Mouse (Mus musculus): ENCODE data around the gene Pdgfb. TPM values are rescaled to one million over a fixed set of nuclear protein-coding genes. Genes with fewer than 3 reads are reported as not detected.

Pdgfb gene
- polyA plus RNA-seq, 1 experiment from 2014 or later: 3.4 TPM

DNA sequence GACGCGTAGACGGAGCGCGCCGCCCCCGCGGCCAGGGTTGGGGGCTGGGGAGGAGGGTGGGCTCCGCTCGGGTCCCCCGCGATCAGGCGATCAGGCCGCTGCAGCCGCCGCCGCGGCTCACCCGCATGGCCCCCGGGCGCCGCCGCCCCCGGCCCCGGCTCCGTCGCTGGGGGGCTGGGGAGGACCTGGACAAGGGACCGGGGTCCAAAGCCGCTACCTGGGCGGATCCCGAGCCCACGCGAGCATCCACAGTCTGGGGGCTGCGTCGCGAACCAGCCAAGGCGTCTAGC is 801 bp downstream of the Pdgfb start:
- Histone ChIP-seq H3K4me2 (ENCODE audit: low read depth, low read length) (peak overlapping the region; percentile 99), H3K9ac (ENCODE audit: low read length) (peak overlapping the region; percentile 88), H3K27me3 (ENCODE audit: control insufficient read depth, insufficient read depth, low read length) (peaks cover 43% of the 10 kb centered on the region), H3K4me1 (ENCODE audit: control insufficient read depth, insufficient read depth, low read length) (peaks cover 35% of the 10 kb centered on the region), H3K27ac (ENCODE audit: low read length) (peak overlapping the region; percentile 80), H3K4me3 (replicated peaks; ENCODE audit: low read length) (peak overlapping the region; percentile 70), H3K36me3 (ENCODE audit: control insufficient read depth, insufficient read depth, low read length) (no peaks in the 10 kb centered on the region), H3K9me3 (replicated peaks; ENCODE audit: control insufficient read depth, low read length) (no peaks in the 10 kb centered on the region)
- ATAC-seq (ENCODE audit: insufficient read depth, low FRiP score): no peak
- 1% methylated on average over 33 of the region's 37 CpGs for WGBS

DNA sequence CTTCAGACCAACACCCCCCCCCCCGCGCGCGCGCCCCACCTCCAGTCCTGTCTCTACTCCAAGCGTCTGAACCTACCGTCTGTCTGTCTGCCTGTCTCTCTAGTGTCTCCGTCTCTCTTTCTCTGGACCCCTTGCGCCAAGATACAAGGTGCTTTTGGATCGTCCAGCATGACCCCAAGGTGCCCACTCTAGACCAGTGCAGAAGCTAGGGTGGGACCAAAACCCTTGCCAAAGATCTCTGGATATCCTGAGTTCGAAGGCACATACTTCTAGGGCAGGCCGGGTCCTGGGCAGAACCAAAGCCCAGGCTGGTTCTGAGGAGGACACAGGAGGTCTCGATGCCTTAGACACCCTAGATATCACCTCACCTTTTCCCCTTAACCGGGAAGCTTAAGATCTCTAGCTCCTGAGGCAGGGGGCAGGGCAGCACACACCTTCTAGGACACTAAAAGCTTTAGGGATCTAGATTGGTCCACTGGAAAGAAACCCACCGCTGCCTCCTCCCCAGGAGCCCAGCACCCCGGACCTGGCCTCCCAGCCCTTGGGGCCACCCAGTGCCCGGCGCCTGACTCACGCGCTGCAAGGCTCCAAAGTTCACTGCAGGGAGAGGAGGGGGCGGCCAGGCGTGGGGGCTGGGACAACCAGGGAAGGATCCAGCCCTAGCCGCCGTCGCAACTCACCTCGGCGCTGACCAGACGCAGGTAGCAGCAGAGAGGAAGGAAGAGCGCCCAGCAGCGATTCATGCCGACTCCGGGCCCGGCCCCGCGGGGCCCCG is 1.3 kb downstream of the Pdgfb start:
- H3K27me3 ChIP-seq (ENCODE audit: control insufficient read depth, insufficient read depth, low read length): peaks cover 43% of the 10 kb centered on the region
- WGBS: 2% methylated on average over 34 of the region's 36 CpGs
- no peaks in the 10 kb centered on the region for H3K9me3 ChIP-seq (replicated peaks; ENCODE audit: control insufficient read depth, low read length)
- peak overlapping the region; percentile 80 for H3K27ac ChIP-seq (ENCODE audit: low read length)
- peak; percentile 45; the same call in 1 of the 2 replicates for ATAC-seq (ENCODE audit: insufficient read depth, low FRiP score)
- peaks cover 35% of the 10 kb centered on the region for H3K4me1 ChIP-seq (ENCODE audit: control insufficient read depth, insufficient read depth, low read length)
- H3K9ac ChIP-seq (ENCODE audit: low read length): peak overlapping the region; percentile 88
- peak overlapping the region; percentile 70 for H3K4me3 ChIP-seq (replicated peaks; ENCODE audit: low read length)
- H3K4me2 ChIP-seq (ENCODE audit: low read depth, low read length): peak overlapping the region; percentile 99
- H3K36me3 ChIP-seq (ENCODE audit: control insufficient read depth, insufficient read depth, low read length): no peaks in the 10 kb centered on the region

DNA sequence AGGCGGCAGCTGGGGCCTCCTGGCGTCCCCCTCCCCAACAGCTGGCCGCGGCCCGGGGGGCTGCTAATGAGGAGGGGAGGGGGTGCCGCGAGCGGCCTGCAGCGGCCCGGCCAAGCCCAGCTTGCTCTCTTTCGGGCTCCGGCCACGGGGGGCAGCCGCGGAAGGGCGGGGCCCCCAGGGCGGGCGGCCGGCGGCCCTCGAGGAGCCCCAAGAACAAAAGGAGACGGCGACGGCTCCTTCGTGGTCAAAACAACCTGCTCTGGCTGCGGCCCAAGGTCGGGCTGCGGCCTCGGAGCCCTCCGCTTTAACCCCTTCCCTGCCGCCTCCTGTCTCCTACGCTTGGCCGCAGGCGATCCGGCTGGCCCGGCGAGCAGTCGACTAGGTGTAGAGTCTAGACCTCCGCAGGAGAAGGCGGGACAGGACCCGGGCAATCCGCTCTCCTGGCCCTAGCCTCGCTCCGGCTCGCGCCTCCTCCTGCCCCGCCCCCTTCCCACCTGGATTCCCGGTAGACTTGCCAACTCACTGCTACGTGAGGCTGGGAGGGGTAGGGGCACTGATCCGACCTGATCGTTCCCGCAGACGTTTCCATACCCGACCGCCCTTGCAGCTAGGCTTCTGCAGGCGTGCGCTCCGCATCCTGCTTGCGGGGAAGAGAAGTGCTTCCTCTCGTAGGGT is 2.1 kb downstream of the Pdgfb start:
- Histone ChIP-seq H3K27me3 (ENCODE audit: control insufficient read depth, insufficient read depth, low read length) (peaks cover 43% of the 10 kb centered on the region), H3K27ac (ENCODE audit: low read length) (peak overlapping the region; percentile 80)
- WGBS: under 1% methylated on average over 60 of the region's 60 CpGs

DNA sequence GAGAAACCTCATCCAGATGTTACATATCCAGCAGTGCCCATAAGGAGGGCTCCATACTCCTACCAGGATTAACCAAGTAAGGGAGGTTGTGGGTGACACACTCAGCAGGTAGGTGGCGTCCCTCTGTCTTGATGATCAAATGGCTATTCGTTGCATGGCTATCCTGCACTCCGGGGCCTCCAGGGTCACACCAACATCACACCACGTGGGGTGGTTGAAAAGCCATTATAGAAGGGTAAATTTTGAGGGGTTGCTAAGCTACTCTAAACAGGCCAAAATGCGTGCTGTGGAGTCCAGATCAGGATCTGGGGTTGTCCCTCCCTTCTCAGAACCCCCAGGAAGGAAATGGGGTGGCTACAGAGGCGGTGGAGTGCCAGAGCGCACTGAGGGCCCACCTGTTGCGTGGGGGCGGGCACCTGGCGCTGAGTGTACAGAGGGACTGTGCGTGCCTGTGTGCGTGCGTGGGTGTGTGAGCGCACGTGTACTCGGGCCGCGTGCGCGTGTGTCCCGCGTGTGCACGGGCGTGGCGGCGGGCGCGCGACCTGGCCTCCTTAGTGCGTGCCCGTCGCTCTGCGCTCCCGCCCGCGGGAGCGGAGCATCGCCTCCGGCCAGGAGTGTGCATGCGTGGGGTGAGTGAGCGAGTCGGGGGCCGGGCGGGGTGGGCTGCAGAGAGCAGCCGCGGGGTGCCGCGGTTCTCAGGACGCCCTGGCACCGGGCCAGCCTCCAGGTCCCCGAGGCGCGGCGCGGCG is 2.8 kb downstream of the Pdgfb start:
- H3K36me3 ChIP-seq (ENCODE audit: control insufficient read depth, insufficient read depth, low read length): no peaks in the 10 kb centered on the region
- peaks cover 35% of the 10 kb centered on the region for H3K4me1 ChIP-seq (ENCODE audit: control insufficient read depth, insufficient read depth, low read length)
- no peaks in the 10 kb centered on the region for H3K9me3 ChIP-seq (replicated peaks; ENCODE audit: control insufficient read depth, low read length)
- H3K4me2 ChIP-seq (ENCODE audit: low read depth, low read length): peak overlapping the region; percentile 99
- H3K27me3 ChIP-seq (ENCODE audit: control insufficient read depth, insufficient read depth, low read length): peaks cover 43% of the 10 kb centered on the region
- peak overlapping the region; percentile 80 for H3K27ac ChIP-seq (ENCODE audit: low read length)
- WGBS: 1% methylated on average over 53 of the region's 56 CpGs
- no peak; the same call in 1 of the 2 replicates for ATAC-seq (ENCODE audit: insufficient read depth, low FRiP score)
- peak overlapping the region; percentile 70 for H3K4me3 ChIP-seq (replicated peaks; ENCODE audit: low read length)
- H3K9ac ChIP-seq (ENCODE audit: low read length): peak overlapping the region; percentile 88

More for the DNA sequence above, 2.1 kb downstream of the Pdgfb start:
- peak; percentile 86 for ATAC-seq (ENCODE audit: insufficient read depth, low FRiP score)
- peak overlapping the region; percentile 88 for H3K9ac ChIP-seq (ENCODE audit: low read length)
- H3K9me3 ChIP-seq (replicated peaks; ENCODE audit: control insufficient read depth, low read length): no peaks in the 10 kb centered on the region
- H3K36me3 ChIP-seq (ENCODE audit: control insufficient read depth, insufficient read depth, low read length): no peaks in the 10 kb centered on the region
- peak overlapping the region; percentile 70 for H3K4me3 ChIP-seq (replicated peaks; ENCODE audit: low read length)
- H3K4me1 ChIP-seq (ENCODE audit: control insufficient read depth, insufficient read depth, low read length): peaks cover 35% of the 10 kb centered on the region
- peak overlapping the region; percentile 99 for H3K4me2 ChIP-seq (ENCODE audit: low read depth, low read length)

DNA sequence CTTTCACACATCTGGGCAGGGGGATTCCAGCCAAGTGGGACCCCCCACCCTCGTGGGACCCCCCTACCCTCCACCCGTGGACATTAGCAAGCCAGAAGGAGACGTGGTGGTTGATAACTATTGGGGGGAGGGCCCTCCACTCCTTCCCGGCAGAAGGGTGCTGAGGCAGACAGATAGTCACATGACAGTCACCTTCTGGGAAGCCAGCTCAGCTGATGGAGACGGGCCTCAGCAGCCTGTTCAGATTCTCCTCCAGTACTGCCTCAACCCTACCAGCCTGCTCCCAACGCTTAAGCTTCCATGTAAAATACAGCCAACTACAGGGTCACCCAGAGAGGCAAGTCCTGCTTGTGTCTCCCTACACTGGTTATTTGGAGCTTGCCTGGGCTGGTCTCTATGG is 3.6 kb downstream of the Pdgfb start:
- peak overlapping the region; percentile 70 for H3K4me3 ChIP-seq (replicated peaks; ENCODE audit: low read length)
- 38% methylated on average over 6 of the region's 6 CpGs for WGBS
- H3K4me1 ChIP-seq (ENCODE audit: control insufficient read depth, insufficient read depth, low read length): peaks cover 35% of the 10 kb centered on the region
- H3K9me3 ChIP-seq (replicated peaks; ENCODE audit: control insufficient read depth, low read length): no peaks in the 10 kb centered on the region
- peak overlapping the region; percentile 99 for H3K4me2 ChIP-seq (ENCODE audit: low read depth, low read length)
- H3K27me3 ChIP-seq (ENCODE audit: control insufficient read depth, insufficient read depth, low read length): peaks cover 42% of the 10 kb centered on the region
- H3K9ac ChIP-seq (ENCODE audit: low read length): no peak overlapping the region
- no peak overlapping the region for H3K27ac ChIP-seq (ENCODE audit: low read length)
- H3K36me3 ChIP-seq (ENCODE audit: control insufficient read depth, insufficient read depth, low read length): no peaks in the 10 kb centered on the region
- no peak for ATAC-seq (ENCODE audit: insufficient read depth, low FRiP score)

DNA sequence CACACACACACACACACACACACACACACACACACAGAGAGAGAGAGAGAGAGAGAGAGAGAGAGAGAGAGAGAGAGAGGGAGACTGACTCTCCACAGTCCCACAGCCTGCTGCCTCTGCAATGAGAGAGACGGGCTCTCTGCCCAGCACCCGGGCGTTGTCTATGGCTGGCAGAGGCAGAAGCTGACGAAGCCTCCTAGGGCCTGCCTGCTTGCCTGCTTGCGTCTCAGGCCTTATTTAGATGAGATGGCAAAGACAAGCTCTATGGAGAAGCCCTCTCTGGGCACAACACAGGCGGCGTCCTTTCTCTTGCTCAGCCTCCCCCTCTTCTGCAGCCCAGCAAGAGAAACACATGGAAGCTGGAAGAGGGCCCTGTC is 4.6 kb downstream of the Pdgfb start:
- Histone ChIP-seq H3K36me3 (ENCODE audit: control insufficient read depth, insufficient read depth, low read length) (no peaks in the 10 kb centered on the region), H3K9me3 (replicated peaks; ENCODE audit: control insufficient read depth, low read length) (no peaks in the 10 kb centered on the region), H3K4me2 (ENCODE audit: low read depth, low read length) (peak overlapping the region; percentile 99; the same call in 1 of the 2 replicates), H3K9ac (ENCODE audit: low read length) (peak overlapping the region; percentile 50; the same call in 1 of the 2 replicates), H3K27me3 (ENCODE audit: control insufficient read depth, insufficient read depth, low read length) (peaks cover 31% of the 10 kb centered on the region), H3K27ac (ENCODE audit: low read length) (peak overlapping the region; percentile 66), H3K4me1 (ENCODE audit: control insufficient read depth, insufficient read depth, low read length) (peaks cover 43% of the 10 kb centered on the region), H3K4me3 (replicated peaks; ENCODE audit: low read length) (0 out of 2 replicates have a peak overlapping the region, but pooled peaks have one; percentile 8)
- no peak for ATAC-seq (ENCODE audit: insufficient read depth, low FRiP score)
- WGBS: 43% methylated on average over 7 of the region's 7 CpGs

DNA sequence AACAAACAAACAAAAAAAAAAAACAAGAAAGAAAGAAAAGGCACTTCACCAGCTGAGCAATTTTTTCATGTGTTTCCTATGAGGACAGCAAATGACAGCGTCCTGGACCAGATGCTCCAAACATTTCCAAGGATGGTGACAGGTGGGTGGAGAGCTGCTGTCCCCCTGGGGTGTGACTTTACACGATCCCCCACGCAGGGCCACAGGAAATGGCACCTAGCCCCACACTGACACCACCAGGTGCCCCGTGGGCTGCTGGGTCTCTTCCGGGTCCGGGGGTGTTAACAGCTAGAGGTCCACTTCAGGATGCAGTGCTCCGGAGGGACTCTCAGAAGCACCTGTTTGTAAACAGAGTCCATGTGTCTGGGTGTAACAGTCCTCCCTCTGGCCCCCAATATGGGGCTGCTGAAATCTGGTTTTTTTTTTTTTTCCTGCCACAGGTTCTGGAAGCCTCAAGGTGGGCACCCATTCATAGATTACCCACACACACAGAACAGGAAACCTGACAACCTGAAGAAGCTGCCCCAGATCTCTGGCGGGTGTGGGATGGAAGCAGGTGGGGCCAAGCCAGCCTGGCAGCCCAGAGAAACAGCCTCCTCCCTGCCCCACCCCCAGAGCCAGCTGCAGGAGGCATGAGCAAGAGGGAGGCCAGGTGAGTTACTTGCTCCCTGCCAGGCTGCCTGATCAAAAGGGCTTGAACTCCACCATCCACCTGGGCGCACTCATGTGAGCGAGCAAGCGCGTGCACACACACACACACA is 5.2 kb downstream of the Pdgfb start:
- ATAC-seq (ENCODE audit: insufficient read depth, low FRiP score): no peak
- Histone ChIP-seq H3K9me3 (replicated peaks; ENCODE audit: control insufficient read depth, low read length) (no peaks in the 10 kb centered on the region), H3K9ac (ENCODE audit: low read length) (no peak overlapping the region; the same call in 1 of the 2 replicates), H3K4me3 (replicated peaks; ENCODE audit: low read length) (no peak overlapping the region), H3K27ac (ENCODE audit: low read length) (no peak overlapping the region; the same call in 1 of the 2 replicates), H3K4me2 (ENCODE audit: low read depth, low read length) (peak overlapping the region; percentile 99; the same call in 1 of the 2 replicates), H3K36me3 (ENCODE audit: control insufficient read depth, insufficient read depth, low read length) (no peaks in the 10 kb centered on the region), H3K4me1 (ENCODE audit: control insufficient read depth, insufficient read depth, low read length) (peaks cover 43% of the 10 kb centered on the region), H3K27me3 (ENCODE audit: control insufficient read depth, insufficient read depth, low read length) (peaks cover 26% of the 10 kb centered on the region)
- 29% methylated on average over 12 of the region's 12 CpGs for whole genome bisulfite sequencing

DNA sequence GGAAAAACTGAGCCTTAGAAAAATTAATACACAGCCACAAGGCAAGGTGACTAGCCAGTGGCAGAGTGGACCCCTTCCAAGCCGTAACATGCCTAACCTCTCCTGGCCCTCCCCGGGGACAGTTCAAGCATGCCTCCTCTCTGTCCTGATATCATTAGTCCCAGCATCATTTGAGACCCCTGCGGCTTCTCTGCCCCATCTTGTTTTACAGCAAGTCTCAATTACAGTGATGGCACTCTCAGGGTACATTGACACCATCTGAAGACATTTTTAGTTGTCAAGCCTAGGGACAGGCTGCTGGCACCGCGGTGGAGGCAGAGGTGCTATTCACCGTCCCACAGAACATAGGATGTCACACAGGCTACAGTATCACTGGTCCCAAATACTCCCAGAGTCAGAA is 6.3 kb downstream of the Pdgfb start:
- 84% methylated on average over 6 of the region's 6 CpGs for WGBS
- peaks cover 15% of the 10 kb centered on the region for H3K27me3 ChIP-seq (ENCODE audit: control insufficient read depth, insufficient read depth, low read length)
- H3K27ac ChIP-seq (ENCODE audit: low read length): no peak overlapping the region
- H3K4me1 ChIP-seq (ENCODE audit: control insufficient read depth, insufficient read depth, low read length): peaks cover 35% of the 10 kb centered on the region
- H3K9ac ChIP-seq (ENCODE audit: low read length): no peak overlapping the region
- H3K4me3 ChIP-seq (replicated peaks; ENCODE audit: low read length): no peak overlapping the region
- H3K36me3 ChIP-seq (ENCODE audit: control insufficient read depth, insufficient read depth, low read length): no peaks in the 10 kb centered on the region
- no peak for ATAC-seq (ENCODE audit: insufficient read depth, low FRiP score)
- H3K9me3 ChIP-seq (replicated peaks; ENCODE audit: control insufficient read depth, low read length): no peaks in the 10 kb centered on the region
- no peak overlapping the region for H3K4me2 ChIP-seq (ENCODE audit: low read depth, low read length)
